Mouse (Mus musculus) urinary bladder, postnatal 25 days (tissue): ENCODE measurements around the gene Polr1d.

Source experiments
- DNase-seq: peaks from one replicate; pipeline ENCODE4 v3.0.0; 2022; ENCODE audit warnings: low spot score

Gene Polr1d

GRCm38 (mm10) chr5:147055572-147056245 lies 21.1 kb upstream of the Polr1d start:
- no peak for DNase-seq

GRCm38 (mm10) chr5:147056712-147057290 lies 20.0 kb upstream of the Polr1d start:
- DNase-seq, result no peak

GRCm38 (mm10) chr5:147057626-147058414 lies 19.0 kb upstream of the Polr1d start:
- no peak for DNase-seq

- no peak for DNase-seq
These were observed 18.2 kb upstream of the Polr1d start for GRCm38 (mm10) chr5:147058661-147059060.

- DNase-seq, result no peak
These were observed 17.5 kb upstream of the Polr1d start for GRCm38 (mm10) chr5:147059319-147059718.

- DNase-seq, result no peak
These were observed 16.8 kb upstream of the Polr1d start for GRCm38 (mm10) chr5:147060024-147060423.

GRCm38 (mm10) chr5:147063215-147063661 lies 13.6 kb upstream of the Polr1d start:
- no peak for DNase-seq

- DNase-seq, result no peak
These were observed 10.7 kb upstream of the Polr1d start for GRCm38 (mm10) chr5:147066129-147066528.

- DNase-seq, result no peak
These were observed 9.9 kb upstream of the Polr1d start for GRCm38 (mm10) chr5:147066965-147067364.

GRCm38 (mm10) chr5:147068876-147069275 lies 8.0 kb upstream of the Polr1d start:
- DNase-seq, result no peak

- no peak for DNase-seq
These were observed 5.9 kb upstream of the Polr1d start for GRCm38 (mm10) chr5:147070791-147071516.

GRCm38 (mm10) chr5:147071886-147072285 lies 5.0 kb upstream of the Polr1d start:
- no peak for DNase-seq

- no peak for DNase-seq
These were observed 3.0 kb upstream of the Polr1d start for GRCm38 (mm10) chr5:147073805-147074204.

- no peak for DNase-seq
These were observed 1.5 kb upstream of the Polr1d start for GRCm38 (mm10) chr5:147075103-147076025.

GRCm38 (mm10) chr5:147076026-147076798 lies 638 bp upstream of the Polr1d start, which contains the start of gene Lnx2:
Gene Lnx2, minus strand, starts transcription at chr5:147076586.
- DNase-seq, result peak; percentile 96

GRCm38 (mm10) chr5:147077305-147078034 lies 620 bp downstream of the Polr1d start:
- peak; percentile 95 for DNase-seq

GRCm38 (mm10) chr5:147078110-147078900 lies 1.5 kb downstream of the Polr1d start:
- no peak for DNase-seq

- no peak for DNase-seq
These were observed 8.5 kb downstream of the Polr1d start for GRCm38 (mm10) chr5:147085201-147085894.
